Mouse (Mus musculus) left cerebral cortex, adult 9 months (tissue): ENCODE data around the gene Trex1.

Source experiments
- DNase-seq, 2 experiments: peaks; one replicate each; pipeline ENCODE4 v3.0.0; 2022; ENCODE audit warnings: low spot score in 2 of 2

The Trex1 gene

GRCm38 (mm10) chr9:109016973-109017604 is 42.4 kb downstream of the Trex1 start:
- no peak for DNase-seq

- no peak for DNase-seq
Observed at GRCm38 (mm10) chr9:109015397-109015796, 44.1 kb downstream of the Trex1 start.

GRCm38 (mm10) chr9:109010316-109010690 is 49.2 kb downstream of the Trex1 start:
- no peak for DNase-seq

GRCm38 (mm10) chr9:109009636-109010315 is 49.8 kb downstream of the Trex1 start:
- DNase-seq, result peak in 1 of 2 experiments; percentile 63

GRCm38 (mm10) chr9:109008994-109009635 is 50.4 kb downstream of the Trex1 start:
- peak; percentile 61 to 75 for DNase-seq

- DNase-seq, result no peak
Observed at GRCm38 (mm10) chr9:109008081-109008480, 51.5 kb downstream of the Trex1 start.
